Mouse (Mus musculus) heart, embryonic 14.5 days (tissue): ENCODE data around the gene 9930022D16Rik. TPM values are rescaled to one million over a fixed set of nuclear protein-coding genes. Genes with fewer than 3 reads are reported as not detected.

Experiments
- ATAC-seq: fragments of 200-750 bp; cut with Nextera tagmentation; 2 replicates; pipeline ENCODE4 v1.8.0; 2017; ENCODE audit warnings: low read depth, moderate TSS enrichment; ENCODE audit not compliant: insufficient number of reproducible peaks, insufficient read depth, low FRiP score
- H3K27ac ChIP-seq, 2 experiments: fragments of 200-500 bp in 1 of 2; fragments of 300-500 bp in 1 of 2; sonication (generic) in 1 of 2; replicated peaks in 1 of 2; 2 replicates each; pipeline ENCODE4 v1.5.1; 2012 to 2014; ENCODE audit warnings: low read depth in 2 of 2, low read length in 2 of 2, control low read depth in 1 of 2, mild to moderate bottlenecking in 1 of 2, mixed read lengths in 1 of 2; ENCODE audit not compliant: control insufficient read depth in 1 of 2, insufficient read depth in 1 of 2
- H3K27me3 ChIP-seq: fragments of 300-500 bp; sonication (generic); 2 replicates; pipeline ENCODE4 v1.6.1; 2014; ENCODE audit warnings: mild to moderate bottlenecking, low read length, control low read depth; ENCODE audit not compliant: control insufficient read depth, insufficient read depth
- H3K36me3 ChIP-seq: fragments of 300-500 bp; sonication (generic); 2 replicates; pipeline ENCODE4 v1.6.1; 2014; ENCODE audit warnings: mild to moderate bottlenecking, control low read depth, low read length, mixed read lengths; ENCODE audit not compliant: control insufficient read depth, insufficient read depth
- H3K4me1 ChIP-seq, 2 experiments: fragments of 200-500 bp in 1 of 2; fragments of 300-500 bp in 1 of 2; sonication (generic) in 1 of 2; 2 replicates each; pipeline ENCODE4 v1.6.1; 2012 to 2014; ENCODE audit warnings: low read length in 2 of 2, control low read depth in 1 of 2, mixed read lengths in 1 of 2; ENCODE audit not compliant: control insufficient read depth in 2 of 2, insufficient read depth in 2 of 2
- H3K4me2 ChIP-seq: fragments of 300-500 bp; sonication (generic); 2 replicates; pipeline ENCODE4 v1.6.1; 2014; ENCODE audit warnings: mild to moderate bottlenecking, low read length
- H3K4me3 ChIP-seq, 2 experiments: fragments of 200-500 bp in 1 of 2; fragments of 300-500 bp in 1 of 2; sonication (generic) in 1 of 2; 2 replicates each; pipeline ENCODE4 v1.5.1; 2012 to 2014; ENCODE audit warnings: low read length in 2 of 2, mild to moderate bottlenecking in 2 of 2, control low read depth in 1 of 2, low read depth in 1 of 2, moderate library complexity in 1 of 2; ENCODE audit not compliant: control insufficient read depth in 1 of 2, insufficient read depth in 1 of 2
- H3K9ac ChIP-seq: fragments of 300-500 bp; sonication (generic); 2 replicates; pipeline ENCODE4 v1.6.1; 2014; ENCODE audit warnings: mild to moderate bottlenecking, low read length
- H3K9me3 ChIP-seq: fragments of 300-500 bp; sonication (generic); 2 replicates; pipeline ENCODE4 v1.6.1; 2016; ENCODE audit warnings: low read length, control low read depth; ENCODE audit not compliant: control insufficient read depth
- WGBS: fragments of 180-500 bp; shearing (Covaris S2); extraction: QIAGEN DNeasy Blood & Tissue Kit; methylation state at CpG from one replicate; pipeline ENCODE4 v1.1.7; 2014; 5-methylcytosine and 5-hydroxymethylcytosine counted together
- polyA plus RNA-seq: library from polyadenylated mRNA; unstranded; fragments of >200 nt; fragmentation: Nextera tagmentation; extraction: Ambion mirVana; gene quantifications from 2 replicates; pipeline ENCODE4 v1.2.1, GENCODE M21; 2014

9930022D16Rik gene
- polyA plus RNA-seq, 1 experiment from 2014 or later = not detected

- peaks cover under 1 to 19% of the 10 kb centered on the region in 2 experiments; a peak in 3 of 4 replicates for H3K4me1 ChIP-seq
- H3K4me2 ChIP-seq = no peak overlapping the region
- WGBS = 74% methylated on average over 7 of the region's 7 CpGs
- no peaks in the 10 kb centered on the region for H3K27me3 ChIP-seq
- H3K9me3 ChIP-seq = no peaks in the 10 kb centered on the region
- H3K27ac ChIP-seq = no peak overlapping the region
- no peak for ATAC-seq
- peaks cover 41% of the 10 kb centered on the region for H3K36me3 ChIP-seq
- H3K4me3 ChIP-seq = no peak overlapping the region
- no peak overlapping the region for H3K9ac ChIP-seq
Measured at GRCm38 (mm10) chr11:109391760-109392159, 22.0 kb upstream of the 9930022D16Rik start.

- H3K9me3 ChIP-seq = no peaks in the 10 kb centered on the region
- no peak for ATAC-seq
- no peak overlapping the region for H3K4me3 ChIP-seq
- H3K9ac ChIP-seq = no peak overlapping the region
- peaks cover 50% of the 10 kb centered on the region for H3K36me3 ChIP-seq
- H3K27ac ChIP-seq = no peak overlapping the region
- no peak overlapping the region for H3K4me2 ChIP-seq
- 75% methylated on average over 9 of the region's 9 CpGs for WGBS
- H3K4me1 ChIP-seq = peaks cover 0 to 19% of the 10 kb centered on the region in 2 experiments; a peak in 2 of 4 replicates
- no peaks in the 10 kb centered on the region for H3K27me3 ChIP-seq
Measured at GRCm38 (mm10) chr11:109392601-109393000, 21.1 kb upstream of the 9930022D16Rik start.

GRCm38 (mm10) chr11:109394758-109395157 is 19.0 kb upstream of the 9930022D16Rik start:
- Histone ChIP-seq H3K9ac (no peak overlapping the region), H3K4me3 (no peak overlapping the region), H3K36me3 (peaks cover 68% of the 10 kb centered on the region), H3K27me3 (no peaks in the 10 kb centered on the region), H3K4me2 (no peak overlapping the region), H3K4me1 (peaks cover 0 to 9% of the 10 kb centered on the region in 2 experiments; a peak in 1 of 4 replicates), H3K9me3 (no peaks in the 10 kb centered on the region), H3K27ac (no peak overlapping the region)
- ATAC-seq = no peak
- WGBS = 79% methylated on average over 9 of the region's 9 CpGs

GRCm38 (mm10) chr11:109395291-109395690 is 18.4 kb upstream of the 9930022D16Rik start:
- H3K4me2 ChIP-seq = no peak overlapping the region
- no peaks in the 10 kb centered on the region for H3K9me3 ChIP-seq
- H3K4me1 ChIP-seq = peaks cover 0 to 9% of the 10 kb centered on the region in 2 experiments; a peak in 1 of 4 replicates
- ATAC-seq = no peak
- H3K27ac ChIP-seq = no peak overlapping the region
- no peak overlapping the region for H3K9ac ChIP-seq
- 82% methylated on average over 9 of the region's 9 CpGs for WGBS
- H3K27me3 ChIP-seq = no peaks in the 10 kb centered on the region
- peaks cover 71% of the 10 kb centered on the region for H3K36me3 ChIP-seq
- no peak overlapping the region for H3K4me3 ChIP-seq

GRCm38 (mm10) chr11:109406431-109406830 is 7.3 kb upstream of the 9930022D16Rik start:
- H3K4me2 ChIP-seq = no peak overlapping the region
- no peaks in the 10 kb centered on the region for H3K27me3 ChIP-seq
- H3K9me3 ChIP-seq = no peaks in the 10 kb centered on the region
- no peak overlapping the region for H3K4me3 ChIP-seq
- H3K9ac ChIP-seq = no peak overlapping the region
- H3K36me3 ChIP-seq = no peaks in the 10 kb centered on the region
- WGBS = 77% methylated on average over 5 of the region's 5 CpGs
- no peak overlapping the region for H3K27ac ChIP-seq
- H3K4me1 ChIP-seq = no peaks in the 10 kb centered on the region
- no peak for ATAC-seq

- 83% methylated on average over 15 of the region's 15 CpGs for WGBS
- Histone ChIP-seq H3K9ac (no peak overlapping the region), H3K27ac (no peak overlapping the region), H3K9me3 (no peaks in the 10 kb centered on the region), H3K4me2 (no peak overlapping the region), H3K4me1 (no peaks in the 10 kb centered on the region; a peak in 1 of 4 replicates), H3K36me3 (no peaks in the 10 kb centered on the region), H3K4me3 (no peak overlapping the region), H3K27me3 (no peaks in the 10 kb centered on the region)
- no peak for ATAC-seq
Measured at GRCm38 (mm10) chr11:109410197-109410980, 3.3 kb upstream of the 9930022D16Rik start.

GRCm38 (mm10) chr11:109414802-109415201 is 1.1 kb downstream of the 9930022D16Rik start:
- Histone ChIP-seq H3K36me3 (no peaks in the 10 kb centered on the region), H3K4me1 (peaks cover 0 to 3% of the 10 kb centered on the region in 2 experiments; a peak in 2 of 4 replicates), H3K4me2 (no peak overlapping the region), H3K4me3 (no peak overlapping the region), H3K27me3 (no peaks in the 10 kb centered on the region), H3K27ac (no peak overlapping the region), H3K9ac (no peak overlapping the region), H3K9me3 (no peaks in the 10 kb centered on the region)
- 87% methylated on average over 5 of the region's 5 CpGs for WGBS
- ATAC-seq = no peak
